Mouse (Mus musculus): ENCODE measurements around the gene Rasl12. TPM values are rescaled to one million over a fixed set of nuclear protein-coding genes. Genes with fewer than 3 reads are reported as not detected.
A peak's percentile ranks its signal among the peaks of the same experiment; 100 is the strongest.

The Rasl12 gene
- total RNA-seq (2021), result 1 to 10 TPM; 5.6 to 6.4 TPM
- long read RNA-seq, experiment 1, transcript Rasl12-201 (5 exons, 2,390 nt), result major isoform, 9 of 11 reads
- long read RNA-seq, experiment 1, partial matches to known transcripts, result 2 of 11 reads
- long read RNA-seq, experiment 1, other reads (novel, unspliced or antisense), result 0 of 11 reads
- long read RNA-seq, experiment 2, partial matches to known transcripts, result 0 of 5 reads
- long read RNA-seq, experiment 2, other reads (novel, unspliced or antisense), result 1 of 5 reads

GRCm38 (mm10) chr9:65398279-65398678 is at the start of gene Rasl12:
Gene Rasl12, plus strand, starts transcription at chr9:65398506.
- DNase-seq, result peak; percentile 83

GRCm38 (mm10) chr9:65353251-65353650 is 45.1 kb upstream of the Rasl12 start:
- no peak for DNase-seq

GRCm38 (mm10) chr9:65356561-65356960 is 41.7 kb upstream of the Rasl12 start:
- DNase-seq, result no peak

- DNase-seq, result no peak
Measured at GRCm38 (mm10) chr9:65356971-65357370, 41.3 kb upstream of the Rasl12 start.

GRCm38 (mm10) chr9:65358956-65359480 is 39.3 kb upstream of the Rasl12 start:
- peak; percentile 37 to 46 for DNase-seq

GRCm38 (mm10) chr9:65360641-65361448 is 37.5 kb upstream of the Rasl12 start, which contains the start of gene Ubap1l:
Gene Ubap1l, plus strand, starts transcription at chr9:65361041.
- no peak for DNase-seq

- DNase-seq, result no peak
Measured at GRCm38 (mm10) chr9:65363684-65364083, 34.6 kb upstream of the Rasl12 start.

- no peak for DNase-seq
Measured at GRCm38 (mm10) chr9:65365721-65366120, 32.6 kb upstream of the Rasl12 start.

- DNase-seq, result no peak
Measured at GRCm38 (mm10) chr9:65371756-65372155, 26.6 kb upstream of the Rasl12 start.

- peak; percentile 27 to 66 for DNase-seq
Measured at GRCm38 (mm10) chr9:65372449-65372848, 25.9 kb upstream of the Rasl12 start.

GRCm38 (mm10) chr9:65374468-65375162 is 23.7 kb upstream of the Rasl12 start:
- DNase-seq, result peak in 1 of 2 experiments; percentile 58

GRCm38 (mm10) chr9:65375163-65375934 is 23.0 kb upstream of the Rasl12 start:
- peak in 1 of 2 experiments; percentile 33 for DNase-seq

GRCm38 (mm10) chr9:65381017-65381590 is 17.2 kb upstream of the Rasl12 start:
- no peak for DNase-seq

GRCm38 (mm10) chr9:65382031-65382750 is 16.1 kb upstream of the Rasl12 start:
- DNase-seq, result no peak

- DNase-seq, result no peak
Measured at GRCm38 (mm10) chr9:65382751-65383097, 15.6 kb upstream of the Rasl12 start.

- peak; percentile 56 to 59 for DNase-seq
Measured at GRCm38 (mm10) chr9:65384276-65384675, 14.0 kb upstream of the Rasl12 start.

- DNase-seq, result no peak
Measured at GRCm38 (mm10) chr9:65386373-65387140, 11.7 kb upstream of the Rasl12 start.

GRCm38 (mm10) chr9:65390752-65391612 is 7.3 kb upstream of the Rasl12 start:
- DNase-seq, result no peak

GRCm38 (mm10) chr9:65391613-65391964 is 6.7 kb upstream of the Rasl12 start, which contains the start of gene Kbtbd13:
Gene Kbtbd13, minus strand, starts transcription at chr9:65391652.
- peak; percentile 56 to 57 for DNase-seq
